Mouse (Mus musculus) macrophage (primary cell): ENCODE results near the gene Josd2. TPM values are rescaled to one million over a fixed set of nuclear protein-coding genes. Genes with fewer than 3 reads are reported as not detected.

Experiments used
- H3K27ac ChIP-seq: fragments of 350-480 bp; formaldehyde crosslinking; 2 replicates; pipeline ENCODE4 v1.9.0; 2021
- H3K36me3 ChIP-seq: fragments of 350-480 bp; formaldehyde crosslinking; 2 replicates; pipeline ENCODE4 v1.9.0; 2021; ENCODE audit errors: inconsistent target
- H3K4me3 ChIP-seq: fragments of 350-480 bp; formaldehyde crosslinking; 2 replicates; pipeline ENCODE4 v1.9.0; 2021; ENCODE audit errors: inconsistent target
- H3K79me2 ChIP-seq: fragments of 350-480 bp; formaldehyde crosslinking; 2 replicates; pipeline ENCODE4 v1.9.0; 2021; ENCODE audit errors: inconsistent target
- WGBS: methylation state at CpG from one replicate; pipeline ENCODE4 v1.1.7; 2026; ENCODE audit warnings: inconsistent platforms; ENCODE audit not compliant: missing documents; 5-methylcytosine and 5-hydroxymethylcytosine counted together
- polyA plus RNA-seq: library from polyadenylated mRNA; stranded (reverse); fragments of 250-400 nt; gene quantifications from 3 replicates; pipeline ENCODE4 v1.2.4, GENCODE M21; 2018; ENCODE audit warnings: inconsistent platforms
- total RNA-seq, 78 experiments: library from RNA; depleted of rRNA; stranded (reverse); fragments of 250-400 nt; gene quantifications; 1 replicate in 9 of 78; 2 replicates in 24 of 78; 3 replicates in 43 of 78; 4 replicates in 2 of 78; pipeline ENCODE4 v1.2.4; 2018; ENCODE audit warnings: inconsistent platforms in 56 of 78

Josd2 gene
- 10 to 100 TPM; 12.3 to 62.4 (median 35.2) TPM for total RNA-seq (2018; cell fraction: chromatin; rRNA removed)
- total RNA-seq (2018; cell fraction: cytosol; rRNA removed), result 10 to 100 TPM; 17.8 to 31.4 (median 25.4) TPM
- 10 to 100 TPM; 16.4 to 54.0 (median 35.1) TPM for total RNA-seq (2018; cell fraction: nucleus; rRNA removed)
- 12.5 to 32.1 TPM (median 31.4 TPM) in 3 replicates for polyA plus RNA-seq

DNA sequence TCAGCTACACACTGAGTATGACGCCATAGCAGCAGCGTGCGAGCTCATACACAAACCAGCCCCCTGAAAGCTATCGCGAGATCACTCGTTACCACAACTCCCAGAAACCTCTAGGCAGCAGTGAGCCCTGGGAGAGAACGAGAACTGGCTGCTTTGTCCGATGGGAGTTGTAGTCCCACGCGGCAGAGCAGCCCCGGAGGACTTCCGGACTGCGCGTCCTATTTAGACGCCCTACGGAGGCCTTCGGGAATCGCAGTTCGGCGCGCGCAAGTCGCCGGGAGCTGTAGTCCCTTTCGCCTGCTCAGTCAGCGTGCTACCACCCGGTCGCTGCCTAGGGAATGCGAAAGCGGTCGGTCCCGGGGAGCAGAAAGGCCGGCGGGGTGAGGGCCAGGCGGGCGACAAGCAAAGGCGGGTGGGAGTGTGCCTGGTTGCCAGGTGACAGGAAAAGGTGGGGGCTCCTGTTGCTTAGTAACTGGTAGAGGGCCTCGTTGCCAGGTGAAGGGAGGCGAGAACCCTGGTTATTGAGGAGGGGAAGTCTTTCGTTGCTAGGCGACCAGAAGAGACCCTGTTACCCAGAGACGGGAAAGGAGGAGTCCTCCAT lies at the start of gene Josd2:
Gene Josd2 (plus strand): TSS at position 170 of the 601 bp plus-strand sequence.
- WGBS, result under 1% methylated on average over 42 of the region's 42 CpGs
- Histone ChIP-seq H3K36me3 (no peaks in the 10 kb centered on the region), H3K4me3 (peak within 1 kb of the TSS; percentile 77), H3K79me2 (no peaks in the 10 kb centered on the region), H3K27ac (peak within 1 kb of the TSS; percentile 27)

GRCm38 (mm10) chr7:44427666-44428065 lies 40.1 kb upstream of the Josd2 start:
- WGBS, result 44% methylated on average over 8 of the region's 8 CpGs
- Histone ChIP-seq H3K4me3 (no peak overlapping the region), H3K79me2 (no peaks in the 10 kb centered on the region), H3K36me3 (no peaks in the 10 kb centered on the region), H3K27ac (no peak overlapping the region)

DNA sequence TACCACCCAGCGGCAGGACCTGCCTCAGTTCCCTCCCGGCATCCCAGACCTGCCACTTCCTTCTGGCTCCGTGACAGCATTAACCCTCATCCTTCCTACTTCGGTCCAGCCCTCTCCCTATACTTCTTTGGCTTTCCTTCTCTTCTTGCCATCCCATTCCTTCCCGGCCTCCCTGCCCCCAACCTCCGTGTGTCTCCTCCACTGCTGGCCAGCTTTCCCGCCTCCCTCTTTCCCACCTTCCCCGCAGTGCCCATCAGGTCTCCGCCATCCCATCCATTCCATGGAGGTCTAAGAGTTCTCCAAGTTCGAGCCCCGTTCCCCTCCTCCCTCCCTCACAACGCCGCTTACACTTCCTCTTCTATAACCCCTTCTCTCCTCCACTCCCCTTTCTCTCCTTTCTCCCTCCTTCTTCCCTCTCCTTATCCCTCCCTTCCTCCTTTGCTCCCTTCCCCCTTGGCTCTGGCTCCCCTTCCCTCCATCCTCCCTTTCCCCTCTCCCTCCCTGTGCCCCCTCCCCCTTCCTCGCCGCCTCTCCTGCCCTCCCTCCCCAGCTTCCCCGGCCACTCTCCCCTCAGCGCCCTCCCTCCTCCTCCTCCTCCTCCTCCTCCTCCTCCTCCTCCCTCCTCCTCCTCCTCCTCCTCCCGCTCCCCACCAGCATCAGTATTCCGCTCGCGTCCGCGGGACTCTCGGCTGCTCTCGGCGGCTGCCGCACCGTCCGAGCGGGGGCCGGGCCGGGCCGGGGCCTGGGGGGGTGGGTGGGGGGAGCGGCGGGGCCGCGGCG lies 39.4 kb upstream of the Josd2 start:
- no peaks in the 10 kb centered on the region for H3K36me3 ChIP-seq
- H3K27ac ChIP-seq, result no peak overlapping the region
- H3K4me3 ChIP-seq, result no peak overlapping the region
- no peaks in the 10 kb centered on the region for H3K79me2 ChIP-seq
- WGBS, result 5% methylated on average over 26 of the region's 38 CpGs

DNA sequence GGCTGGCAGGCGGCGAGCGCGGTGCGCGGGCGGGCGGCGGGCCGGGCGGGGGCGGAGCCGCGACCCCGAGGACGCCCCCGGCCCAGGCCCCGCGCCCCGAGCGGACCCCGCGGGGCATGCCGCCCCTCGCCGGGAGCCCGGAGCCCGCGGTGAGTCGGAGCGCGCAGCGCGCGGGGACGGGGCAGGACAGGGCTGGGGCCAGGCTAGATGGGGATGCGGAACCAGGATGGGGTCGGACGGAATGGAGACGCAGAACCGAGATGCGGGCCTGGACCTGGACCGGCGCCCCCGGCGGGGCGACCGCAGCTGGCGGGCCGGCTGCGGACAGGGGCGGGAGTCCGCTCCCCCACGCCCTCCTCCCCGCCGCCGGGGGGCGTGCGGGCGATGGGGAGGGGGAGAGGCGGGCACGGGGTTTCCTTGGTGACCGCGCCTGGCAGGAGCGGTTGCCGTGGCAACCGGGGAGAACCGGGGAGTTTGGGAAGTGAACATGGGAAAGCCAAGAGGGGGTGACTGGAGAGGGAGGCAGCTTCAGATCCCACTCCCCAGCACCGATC lies 38.7 kb upstream of the Josd2 start, which contains the start of gene Lrrc4b:
Gene Lrrc4b (plus strand): TSS at position 51 of the 554 bp plus-strand sequence.
- WGBS, result 4% methylated on average over 20 of the region's 69 CpGs
- Histone ChIP-seq H3K79me2 (no peaks in the 10 kb centered on the region), H3K4me3 (no peak within 1 kb of the TSS), H3K27ac (no peak within 1 kb of the TSS), H3K36me3 (no peaks in the 10 kb centered on the region)

GRCm38 (mm10) chr7:44429534-44430488 lies 38.0 kb upstream of the Josd2 start:
- no peaks in the 10 kb centered on the region for H3K79me2 ChIP-seq
- no peak overlapping the region for H3K4me3 ChIP-seq
- H3K27ac ChIP-seq, result no peak overlapping the region
- 15% methylated on average over 32 of the region's 32 CpGs for whole genome bisulfite sequencing
- no peaks in the 10 kb centered on the region for H3K36me3 ChIP-seq

DNA sequence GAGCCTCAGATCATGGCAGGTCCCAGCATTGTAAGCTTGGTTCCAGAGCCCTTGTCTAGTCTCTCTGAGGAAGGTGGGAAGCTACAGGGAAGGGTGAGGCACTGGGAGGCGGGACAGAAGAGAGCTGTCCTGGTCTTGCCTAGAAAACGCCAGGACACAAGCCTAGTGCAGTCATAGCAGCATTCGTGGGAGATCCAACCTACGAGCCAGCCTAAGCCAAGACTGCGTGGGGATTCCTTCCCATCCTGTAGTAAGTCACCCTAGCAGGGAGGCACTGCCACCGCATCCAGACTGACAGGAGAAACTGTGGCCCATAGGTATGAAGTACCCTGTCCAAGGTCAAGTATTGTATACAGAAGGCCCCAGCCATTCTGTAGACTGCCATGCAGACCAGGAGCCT lies 35.2 kb upstream of the Josd2 start:
- Histone ChIP-seq H3K27ac (no peak overlapping the region), H3K79me2 (no peaks in the 10 kb centered on the region)
- WGBS, result 65% methylated on average over 6 of the region's 6 CpGs

GRCm38 (mm10) chr7:44433371-44433770 lies 34.4 kb upstream of the Josd2 start:
- Histone ChIP-seq H3K36me3 (no peaks in the 10 kb centered on the region), H3K4me3 (no peak overlapping the region), H3K79me2 (no peaks in the 10 kb centered on the region), H3K27ac (no peak overlapping the region)
- WGBS, result 16% methylated on average over 7 of the region's 7 CpGs

More for the DNA sequence above, 35.2 kb upstream of the Josd2 start:
- Histone ChIP-seq H3K36me3 (no peaks in the 10 kb centered on the region), H3K4me3 (no peak overlapping the region)

- no peak overlapping the region for H3K27ac ChIP-seq
- H3K36me3 ChIP-seq, result no peaks in the 10 kb centered on the region
- no peak overlapping the region for H3K4me3 ChIP-seq
- WGBS, result 74% methylated on average over 9 of the region's 9 CpGs
- no peaks in the 10 kb centered on the region for H3K79me2 ChIP-seq
These were observed 33.7 kb upstream of the Josd2 start for GRCm38 (mm10) chr7:44434089-44434488.

GRCm38 (mm10) chr7:44435796-44436195 lies 32.0 kb upstream of the Josd2 start:
- WGBS, result 65% methylated on average over 5 of the region's 5 CpGs
- Histone ChIP-seq H3K27ac (no peak overlapping the region), H3K36me3 (no peaks in the 10 kb centered on the region), H3K79me2 (no peaks in the 10 kb centered on the region), H3K4me3 (no peak overlapping the region)

GRCm38 (mm10) chr7:44436267-44436666 lies 31.5 kb upstream of the Josd2 start:
- no peak overlapping the region for H3K27ac ChIP-seq
- WGBS, result 6% methylated on average over 1 of the region's 1 CpGs
- H3K4me3 ChIP-seq, result no peak overlapping the region
- no peaks in the 10 kb centered on the region for H3K79me2 ChIP-seq
- H3K36me3 ChIP-seq, result no peaks in the 10 kb centered on the region

DNA sequence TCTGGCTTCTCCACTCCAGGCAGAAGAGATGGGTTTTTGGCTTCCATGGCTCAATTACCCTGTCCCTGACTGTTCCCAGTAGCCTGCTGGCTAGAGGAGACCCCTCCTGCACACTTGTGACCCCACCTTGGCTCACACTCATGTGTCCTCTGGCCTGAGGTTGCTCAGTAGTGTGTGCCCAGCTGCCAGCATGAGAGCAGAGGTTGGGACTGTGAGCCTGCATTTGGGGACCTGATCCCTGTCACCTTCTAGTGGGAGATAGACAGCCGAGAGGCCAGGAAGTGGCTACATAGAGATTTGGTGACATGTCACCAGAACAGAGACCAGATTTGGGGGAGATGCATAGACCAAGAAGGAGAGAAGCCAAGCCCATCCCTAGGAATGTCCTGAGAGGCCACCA lies 30.6 kb upstream of the Josd2 start:
- 31% methylated on average over 1 of the region's 1 CpGs for WGBS
- Histone ChIP-seq H3K27ac (no peak overlapping the region), H3K4me3 (no peak overlapping the region), H3K36me3 (no peaks in the 10 kb centered on the region), H3K79me2 (no peaks in the 10 kb centered on the region)

GRCm38 (mm10) chr7:44437933-44438332 lies 29.8 kb upstream of the Josd2 start:
- no peaks in the 10 kb centered on the region for H3K36me3 ChIP-seq
- no peak overlapping the region for H3K4me3 ChIP-seq
- WGBS, result 78% methylated on average over 8 of the region's 8 CpGs
- H3K27ac ChIP-seq, result no peak overlapping the region
- no peaks in the 10 kb centered on the region for H3K79me2 ChIP-seq

DNA sequence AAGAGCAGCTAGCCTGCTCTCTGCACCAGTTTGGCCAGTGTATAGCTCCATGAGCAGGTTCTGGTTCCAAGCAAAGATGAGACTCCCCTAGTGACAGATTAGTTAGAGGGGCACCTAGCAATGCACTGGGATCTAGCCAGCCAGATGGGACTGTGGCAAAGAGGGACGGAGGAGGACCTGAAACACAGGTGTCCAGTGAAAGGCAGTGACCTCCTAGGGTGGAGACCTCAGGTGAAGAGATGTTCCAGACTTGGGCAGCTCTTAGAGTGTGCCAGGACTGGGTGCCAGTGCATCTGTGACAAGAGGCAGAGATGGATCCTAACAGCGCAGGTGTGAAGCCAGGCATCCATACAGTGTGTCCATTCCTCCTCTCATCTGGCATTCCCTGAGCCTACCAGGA lies 28.1 kb upstream of the Josd2 start:
- H3K79me2 ChIP-seq, result no peaks in the 10 kb centered on the region
- H3K27ac ChIP-seq, result no peak overlapping the region
- H3K36me3 ChIP-seq, result no peaks in the 10 kb centered on the region
- H3K4me3 ChIP-seq, result no peak overlapping the region
- 65% methylated on average over 2 of the region's 2 CpGs for WGBS

- Histone ChIP-seq H3K27ac (no peak overlapping the region), H3K4me3 (no peak overlapping the region), H3K79me2 (no peaks in the 10 kb centered on the region), H3K36me3 (no peaks in the 10 kb centered on the region)
- WGBS, result 85% methylated on average over 1 of the region's 1 CpGs
These were observed 27.3 kb upstream of the Josd2 start for GRCm38 (mm10) chr7:44440479-44440878.
